Mouse (Mus musculus) ES-E14 (cell line): Measurements from ENCODE around the gene Ifna2. TPM values are rescaled to one million over a fixed set of nuclear protein-coding genes. Genes with fewer than 3 reads are reported as not detected.

Experiments used
- DNase-seq: peaks from one replicate; pipeline ENCODE4 v3.0.0-alpha.2; 2013; ENCODE audit warnings: low read depth, low spot score
- H3K27ac ChIP-seq: 2 replicates; pipeline ENCODE4 v1.5.1; 2012; ENCODE audit warnings: low read depth, mild to moderate bottlenecking, low read length, moderate library complexity, mixed read lengths; ENCODE audit not compliant: poor library complexity, insufficient read depth, severe bottlenecking
- H3K36me3 ChIP-seq: 2 replicates; pipeline ENCODE4 v1.6.1; 2012; ENCODE audit warnings: mild to moderate bottlenecking, low read length, moderate library complexity, mixed read lengths; ENCODE audit not compliant: control insufficient read depth, poor library complexity, insufficient read depth, severe bottlenecking
- H3K4me1 ChIP-seq, 2 experiments: fragments of 150-350 bp in 1 of 2; sonication (generic) in 1 of 2; 2 replicates each; pipeline ENCODE4 v1.6.1; 2012; ENCODE audit warnings: low read length in 2 of 2, mild to moderate bottlenecking in 1 of 2, mixed read lengths in 1 of 2; ENCODE audit not compliant: control insufficient read depth in 2 of 2, insufficient read depth in 2 of 2, poor library complexity in 1 of 2
- H3K4me3 ChIP-seq, 2 experiments: fragments of 150-350 bp in 1 of 2; sonication (generic) in 1 of 2; 2 replicates each; pipeline ENCODE4 v1.5.1; 2012; ENCODE audit warnings: low read length in 2 of 2, low read depth in 1 of 2, mild to moderate bottlenecking in 1 of 2, mixed read lengths in 1 of 2; ENCODE audit not compliant: insufficient read depth in 1 of 2, poor library complexity in 1 of 2, severe bottlenecking in 1 of 2
- H3K9ac ChIP-seq: 2 replicates; pipeline ENCODE4 v1.6.1; 2012; ENCODE audit warnings: low read depth, mild to moderate bottlenecking, low read length, mixed read lengths; ENCODE audit not compliant: poor library complexity, insufficient read depth, severe bottlenecking
- H3K9me3 ChIP-seq: fragments of 150-350 bp; sonication (generic); 2 replicates; pipeline ENCODE4 v1.6.1; 2012; ENCODE audit warnings: low read depth, mild to moderate bottlenecking, low read length; ENCODE audit not compliant: control insufficient read depth, insufficient read depth
- CHD2 ChIP-seq: IDR thresholded peaks from 2 replicates; pipeline ENCODE4 v1.6.1; 2014; ENCODE audit warnings: mild to moderate bottlenecking, low read depth, low read length, inconsistent platforms
- HCFC1 ChIP-seq: IDR thresholded peaks from 2 replicates; pipeline ENCODE4 v1.6.1; 2012; ENCODE audit warnings: low read length, inconsistent platforms, borderline replicate concordance; ENCODE audit not compliant: insufficient read depth
- MAFK ChIP-seq: IDR thresholded peaks from 2 replicates; pipeline ENCODE4 v1.6.1; 2014; ENCODE audit warnings: mild to moderate bottlenecking, low read depth, low read length, inconsistent platforms; ENCODE audit not compliant: insufficient read depth
- ZC3H11A ChIP-seq: IDR thresholded peaks from 2 replicates; pipeline ENCODE4 v1.6.1; 2012; ENCODE audit warnings: low read depth, mild to moderate bottlenecking, inconsistent platforms, low read length, borderline replicate concordance
- ZNF384 ChIP-seq: IDR thresholded peaks from 2 replicates; pipeline ENCODE4 v1.6.1; 2012; ENCODE audit warnings: low read depth, low read length, inconsistent platforms
- in situ Hi-C, 2 experiments: fragments of 600-800 bp; cut with MboI; formaldehyde crosslinking; loops; one replicate each; pipeline ENCODE4 v1.15.1; 2025; ENCODE audit warnings: low sequenced_read_pairs in 2 of 2, inconsistent platforms in 1 of 2; ENCODE audit not compliant: unreplicated experiment in 2 of 2
- total RNA-seq: library from RNA; depleted of rRNA; stranded (reverse); fragments of 300-350 nt; gene quantifications from 2 replicates; pipeline ENCODE4 v1.2.3, GENCODE M21; 2012

Gene Ifna2
- total RNA-seq, 1 experiment: not detected

DNA sequence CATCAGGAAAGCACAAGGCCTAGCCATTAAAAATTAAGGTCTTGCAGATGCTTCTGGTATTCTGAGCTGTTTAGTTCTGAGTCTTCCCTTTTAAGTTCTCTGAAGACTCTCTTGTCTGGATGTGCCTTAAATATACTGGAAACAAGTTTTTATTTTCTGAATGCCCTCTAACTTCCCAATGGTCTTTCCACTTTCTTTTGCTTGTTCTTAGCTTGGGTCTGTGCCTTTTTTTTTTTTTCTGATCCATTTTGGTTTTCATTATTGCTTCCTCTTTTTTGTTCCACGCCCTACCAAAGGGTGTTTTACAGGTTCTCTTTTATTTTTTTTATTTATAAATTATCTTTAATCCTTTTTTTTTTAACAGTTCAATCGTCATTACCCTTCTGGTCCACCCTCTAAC is 39.4 kb downstream of the Ifna2 start, which contains the start of gene Ifna13:
Gene Ifna13 (minus strand): TSS at position 101 of the 400 bp plus-strand sequence.
- in situ Hi-C loops: no loop called here
- H3K4me3 ChIP-seq: no peak within 1 kb of the TSS
- TF ChIP-seq ZC3H11A: no peak
- no peak for TF ChIP-seq HCFC1
- peaks cover 2% of the 10 kb centered on the region; the same call in 1 of the 2 replicates for H3K9me3 ChIP-seq
- no peaks in the 10 kb centered on the region for H3K36me3 ChIP-seq
- DNase-seq: no peak
- H3K9ac ChIP-seq: no peak within 1 kb of the TSS
- no peak within 1 kb of the TSS for H3K27ac ChIP-seq
- no peaks in the 10 kb centered on the region for H3K4me1 ChIP-seq

DNA sequence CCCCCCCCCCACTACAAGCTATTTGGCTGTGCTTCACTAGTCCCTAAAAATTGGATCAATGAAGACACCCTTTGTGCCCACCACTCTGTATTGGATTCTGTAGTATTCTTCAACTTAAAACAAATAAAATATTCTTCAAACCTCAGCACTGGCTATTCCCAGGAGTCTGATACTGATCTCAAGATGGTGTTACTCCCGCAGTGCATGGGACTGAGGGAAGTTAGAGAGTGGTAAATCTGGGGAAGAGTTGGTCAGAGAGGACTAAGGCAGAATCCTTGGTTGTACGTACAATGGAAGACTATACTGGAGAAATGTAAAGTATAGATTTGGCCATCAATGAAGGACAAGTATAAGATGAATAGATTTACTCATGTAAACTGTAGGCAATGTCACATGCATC is 41.2 kb downstream of the Ifna2 start:
- H3K27ac ChIP-seq: no peak overlapping the region
- DNase-seq: no peak
- H3K9ac ChIP-seq: no peak overlapping the region
- H3K36me3 ChIP-seq: no peaks in the 10 kb centered on the region
- H3K4me1 ChIP-seq: no peaks in the 10 kb centered on the region
- no peak overlapping the region for H3K4me3 ChIP-seq
- H3K9me3 ChIP-seq: peaks cover 2% of the 10 kb centered on the region; the same call in 1 of the 2 replicates
- TF ChIP-seq ZNF384: no peak
- TF ChIP-seq HCFC1: no peak
- no peak for TF ChIP-seq ZC3H11A
- TF ChIP-seq CHD2: no peak
- no peak for TF ChIP-seq MAFK
- in situ Hi-C loops: no loop called here

DNA sequence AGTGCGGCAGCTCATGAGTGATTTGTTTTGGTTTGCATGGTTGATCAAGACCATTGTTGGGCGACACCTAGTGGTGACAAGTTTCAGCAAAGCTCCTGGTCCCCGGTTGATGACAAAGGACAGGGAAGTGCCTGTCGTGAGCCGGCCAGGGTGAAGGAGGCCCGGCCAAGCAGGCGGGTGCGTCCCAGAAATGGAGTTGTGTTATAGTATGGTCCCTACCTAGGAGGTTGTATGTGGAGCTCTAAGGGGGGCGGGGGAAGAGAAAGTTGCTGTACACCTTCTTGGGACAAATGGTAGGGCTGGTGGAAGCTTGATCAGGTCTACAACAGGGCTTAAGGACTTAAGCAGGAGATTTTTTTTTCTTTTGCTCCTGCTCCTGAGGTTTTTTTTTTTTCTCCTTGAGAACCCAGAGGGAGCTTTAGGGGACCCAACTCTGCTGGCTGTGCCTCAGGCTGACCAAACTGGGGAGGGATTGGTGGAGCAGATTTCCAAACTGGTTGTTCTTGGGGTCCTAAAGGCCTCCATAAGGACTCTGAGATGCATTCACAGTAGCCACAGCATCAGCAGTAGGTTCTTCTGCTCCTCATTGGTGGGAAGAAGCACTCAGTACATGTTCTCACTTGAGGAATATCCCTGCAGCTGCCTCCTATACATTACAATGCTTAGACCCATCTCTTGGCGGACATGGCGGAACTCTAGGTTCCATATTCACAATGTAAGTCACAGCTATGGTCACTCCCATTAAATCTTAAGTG is 42.5 kb downstream of the Ifna2 start:
- Histone ChIP-seq H3K4me3 (no peak overlapping the region), H3K27ac (no peak overlapping the region)
- TF ChIP-seq ZC3H11A (no peak), ZNF384 (0 out of 2 replicates have a peak, but pooled peaks have one; percentile 29)

DNA sequence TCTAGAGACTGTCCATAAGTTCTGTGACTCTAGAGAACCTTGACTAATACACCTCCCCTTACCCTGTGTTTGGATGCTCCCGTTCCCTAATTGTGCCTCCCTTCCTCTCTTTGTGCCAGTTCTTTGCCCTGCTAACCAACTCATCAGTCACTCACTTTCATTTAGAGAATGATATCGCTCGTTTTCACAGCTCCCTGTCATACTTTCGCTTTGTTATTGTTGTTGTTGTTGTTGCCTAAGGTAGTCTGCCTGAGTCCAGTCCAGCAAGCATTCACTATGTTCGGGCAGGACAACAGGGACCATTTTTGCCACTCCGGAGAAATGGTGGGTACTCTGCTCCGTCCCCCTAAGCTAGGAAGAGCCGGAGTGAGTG is 43.0 kb downstream of the Ifna2 start:
- H3K4me1 ChIP-seq: no peaks in the 10 kb centered on the region
- TF ChIP-seq CHD2 (no peak), ZNF384 (no peak), MAFK (no peak), HCFC1 (no peak), ZC3H11A (no peak)
- no peak overlapping the region for H3K9ac ChIP-seq
- peaks cover 2% of the 10 kb centered on the region; the same call in 1 of the 2 replicates for H3K9me3 ChIP-seq
- in situ Hi-C loops: no loop called here
- no peak overlapping the region for H3K4me3 ChIP-seq
- H3K36me3 ChIP-seq: no peaks in the 10 kb centered on the region
- no peak for DNase-seq
- no peak overlapping the region for H3K27ac ChIP-seq

More for the DNA sequence above, 42.5 kb downstream of the Ifna2 start:
- in situ Hi-C loops: no loop called here
- Histone ChIP-seq H3K9me3 (peaks cover 2% of the 10 kb centered on the region; the same call in 1 of the 2 replicates), H3K36me3 (no peaks in the 10 kb centered on the region), H3K4me1 (no peaks in the 10 kb centered on the region), H3K9ac (no peak overlapping the region)
- DNase-seq: peak; percentile 100

- TF ChIP-seq ZC3H11A (no peak), MAFK (no peak), HCFC1 (no peak), CHD2 (no peak), ZNF384 (no peak)
These were observed 49.4 kb downstream of the Ifna2 start, which contains the start of gene C87499 for GRCm38 (mm10) chr4:88634311-88634710. Gene C87499 (minus strand): TSS chr4:88634411.

More at GRCm38 (mm10) chr4:88634311-88634710, 49.4 kb downstream of the Ifna2 start, which contains the start of gene C87499:
- no peak for DNase-seq
- no peak within 1 kb of the TSS for H3K27ac ChIP-seq
- no peaks in the 10 kb centered on the region for H3K36me3 ChIP-seq
- H3K9ac ChIP-seq: no peak within 1 kb of the TSS
- no peak within 1 kb of the TSS for H3K4me3 ChIP-seq
- no peaks in the 10 kb centered on the region for H3K4me1 ChIP-seq
- no peaks in the 10 kb centered on the region for H3K9me3 ChIP-seq
- in situ Hi-C loops: no loop called here
